Mouse (Mus musculus) lung, adult 2 months (tissue): Measurements from ENCODE around the gene Slc23a2. TPM values are rescaled to one million over a fixed set of nuclear protein-coding genes. Genes with fewer than 3 reads are reported as not detected.

Source experiments
- DNase-seq: peaks from one replicate; pipeline ENCODE4 v3.0.0; 2022
- H3K4me1 ChIP-seq: fragments of 200-500 bp; 2 replicates; pipeline ENCODE4 v1.6.1; 2011; ENCODE audit warnings: low read length; ENCODE audit not compliant: control insufficient read depth, insufficient read depth
- H3K4me3 ChIP-seq: fragments of 200-500 bp; replicated peaks from 2 replicates; pipeline ENCODE3; 2011; ENCODE audit warnings: low read depth, mild to moderate bottlenecking, control low read depth, low read length; ENCODE audit errors: extremely low read depth
- CTCF ChIP-seq: fragments of 200-500 bp; IDR thresholded peaks from 2 replicates; pipeline ENCODE4 v1.5.1; 2011; ENCODE audit warnings: mild to moderate bottlenecking, low read length, control low read depth; ENCODE audit not compliant: insufficient read depth
- POLR2A ChIP-seq: fragments of 200-500 bp; IDR thresholded peaks from 2 replicates; pipeline ENCODE4 v1.6.1; 2011; ENCODE audit warnings: low read depth, mild to moderate bottlenecking, control low read depth, low read length, borderline replicate concordance; ENCODE audit errors: extremely low read depth
- WGBS: fragments of 180-500 bp; shearing (Covaris S2); methylation state at CpG from one replicate; pipeline ENCODE4 v1.1.7; 2018; 5-methylcytosine and 5-hydroxymethylcytosine counted together
- polyA plus RNA-seq: library from polyadenylated mRNA; depleted of rRNA; stranded (reverse); fragments of >200 nt; gene quantifications from 2 replicates; pipeline ENCODE4 v1.2.3, GENCODE M21; 2012

Slc23a2 gene
- polyA plus RNA-seq, 1 experiment: 82.2 TPM

DNA sequence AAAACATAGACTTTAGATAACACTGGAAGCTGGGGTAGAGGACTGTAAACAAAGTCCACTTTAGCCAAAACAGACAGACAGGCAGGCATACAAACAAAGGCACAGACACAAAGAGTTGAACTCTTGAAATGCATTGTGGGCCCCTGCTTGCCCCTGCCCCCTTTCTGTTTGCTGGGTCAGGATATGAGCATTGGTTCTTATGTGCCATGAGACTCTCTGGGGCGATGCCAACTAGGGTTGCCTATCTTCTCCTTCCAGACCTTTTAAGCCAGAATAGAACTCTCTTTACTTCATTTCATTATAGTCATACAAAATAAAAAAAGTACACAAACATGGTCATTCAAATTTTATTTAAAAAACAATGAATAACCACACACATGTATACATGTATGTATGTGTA is 51.6 kb downstream of the Slc23a2 start:
- DNase-seq: no peak
- TF ChIP-seq POLR2A (no peak), CTCF (no peak)
- 90% methylated on average over 1 of the region's 1 CpGs for WGBS

GRCm38 (mm10) chr2:132092722-132093121 is 52.2 kb downstream of the Slc23a2 start:
- peaks cover 7% of the 10 kb centered on the region for H3K4me1 ChIP-seq
- TF ChIP-seq CTCF (no peak), POLR2A (no peak)
- WGBS: 77% methylated on average over 3 of the region's 3 CpGs
- no peak overlapping the region for H3K4me3 ChIP-seq
- no peak for DNase-seq

More for the DNA sequence above, 51.6 kb downstream of the Slc23a2 start:
- no peak overlapping the region for H3K4me3 ChIP-seq
- H3K4me1 ChIP-seq: peaks cover 7% of the 10 kb centered on the region

- WGBS: 57% methylated on average over 4 of the region's 4 CpGs
These were observed 53.2 kb downstream of the Slc23a2 start for GRCm38 (mm10) chr2:132091749-132092148.

GRCm38 (mm10) chr2:132084813-132085212 is 60.1 kb downstream of the Slc23a2 start:
- TF ChIP-seq CTCF: no peak
- H3K4me1 ChIP-seq: no peaks in the 10 kb centered on the region
- H3K4me3 ChIP-seq: no peak overlapping the region
- DNase-seq: no peak

More at GRCm38 (mm10) chr2:132091749-132092148, 53.2 kb downstream of the Slc23a2 start:
- DNase-seq: no peak
- Histone ChIP-seq H3K4me1 (peaks cover 7% of the 10 kb centered on the region), H3K4me3 (no peak overlapping the region)
- TF ChIP-seq POLR2A: no peak
- TF ChIP-seq CTCF: no peak

DNA sequence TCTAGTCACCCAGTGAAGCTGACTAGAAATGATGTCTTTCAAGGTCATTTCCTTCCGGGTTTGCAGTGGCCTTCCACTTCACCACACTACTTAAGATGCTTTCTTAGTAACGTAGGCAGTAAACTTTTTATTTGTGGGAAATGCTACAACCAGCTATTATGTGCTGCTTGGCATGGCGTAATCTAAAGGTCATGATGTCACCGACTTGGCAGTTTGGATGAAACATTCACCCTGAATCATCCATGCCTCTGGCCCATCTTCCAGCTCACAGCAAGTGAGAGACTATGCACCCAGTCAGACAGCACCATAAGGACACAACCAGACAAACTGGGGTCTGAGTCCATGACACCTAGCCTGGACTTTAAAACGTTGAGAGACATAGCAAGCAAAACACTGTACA is 60.5 kb downstream of the Slc23a2 start:
- H3K4me1 ChIP-seq: no peaks in the 10 kb centered on the region
- 57% methylated on average over 5 of the region's 5 CpGs for WGBS
- DNase-seq: no peak

DNA sequence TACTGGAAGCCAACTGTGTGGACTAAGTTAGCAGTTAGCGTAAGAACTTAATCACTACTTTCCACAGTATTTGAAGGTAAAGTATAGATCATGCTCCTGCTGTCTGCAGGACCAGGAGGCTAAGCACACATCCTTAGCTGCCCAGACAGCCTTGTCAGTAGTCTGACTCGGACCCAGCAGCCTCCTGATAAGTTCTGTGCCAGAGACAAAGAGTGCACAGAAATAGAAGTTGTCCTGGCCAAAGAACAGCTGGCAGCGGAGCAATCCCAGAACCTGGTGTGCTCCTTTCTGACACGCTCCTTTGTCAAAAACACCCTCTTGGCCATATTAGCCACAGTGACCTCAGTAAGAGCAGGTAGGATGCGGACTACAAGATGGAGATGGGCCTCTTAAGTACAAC is 65.8 kb downstream of the Slc23a2 start:
- no peak for TF ChIP-seq POLR2A
- TF ChIP-seq CTCF: no peak
- 84% methylated on average over 5 of the region's 5 CpGs for WGBS
- no peak for DNase-seq
- Histone ChIP-seq H3K4me1 (no peaks in the 10 kb centered on the region), H3K4me3 (no peak overlapping the region)

More for the DNA sequence above, 60.5 kb downstream of the Slc23a2 start:
- H3K4me3 ChIP-seq: no peak overlapping the region
- no peak for TF ChIP-seq POLR2A
- no peak for TF ChIP-seq CTCF

GRCm38 (mm10) chr2:132073052-132073451 is 71.9 kb downstream of the Slc23a2 start:
- 73% methylated on average over 3 of the region's 3 CpGs for WGBS
- Histone ChIP-seq H3K4me1 (no peaks in the 10 kb centered on the region), H3K4me3 (no peak overlapping the region)
- DNase-seq: no peak
- TF ChIP-seq CTCF (no peak), POLR2A (no peak)

- TF ChIP-seq CTCF: no peak
- no peak for TF ChIP-seq POLR2A
- WGBS: 85% methylated on average over 10 of the region's 10 CpGs
- Histone ChIP-seq H3K4me1 (no peaks in the 10 kb centered on the region), H3K4me3 (no peak overlapping the region)
- DNase-seq: no peak
These were observed 74.7 kb downstream of the Slc23a2 start for GRCm38 (mm10) chr2:132069985-132070735.

DNA sequence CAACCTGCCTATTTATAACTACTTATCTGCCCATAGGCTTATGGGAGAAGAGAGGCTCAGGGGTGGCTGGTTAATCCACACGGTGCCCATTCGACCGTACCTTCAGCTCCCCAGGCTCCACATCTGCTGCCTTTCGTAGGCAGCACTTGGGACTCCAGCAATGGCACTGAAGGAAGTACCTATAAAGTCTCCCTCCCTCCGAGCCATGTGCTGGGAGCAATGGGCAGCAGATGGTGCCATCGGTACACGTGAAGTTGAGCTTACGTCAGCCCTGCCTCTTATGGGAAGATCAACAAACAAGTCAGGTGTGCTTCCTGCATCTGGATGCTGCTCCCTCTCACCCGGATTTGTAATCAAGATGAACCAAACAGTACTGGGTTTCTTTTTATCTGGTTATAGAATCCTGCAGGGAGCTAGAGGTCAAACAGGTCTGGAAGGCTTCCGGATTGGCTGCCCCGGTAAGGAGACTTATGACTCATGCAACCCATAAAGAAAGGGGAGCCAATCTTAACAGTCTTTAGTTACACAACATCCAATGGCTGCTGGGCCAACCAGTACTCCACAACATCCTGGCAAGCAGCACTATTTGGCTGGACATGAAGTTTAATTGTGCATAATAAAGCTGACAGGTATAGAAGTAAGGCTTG is 80.6 kb downstream of the Slc23a2 start:
- Histone ChIP-seq H3K4me3 (no peak overlapping the region), H3K4me1 (no peaks in the 10 kb centered on the region)
- peak; percentile 52; the same call in 1 of the 2 replicates for TF ChIP-seq CTCF
- no peak for TF ChIP-seq POLR2A
- DNase-seq: no peak
- WGBS: 64% methylated on average over 11 of the region's 11 CpGs

DNA sequence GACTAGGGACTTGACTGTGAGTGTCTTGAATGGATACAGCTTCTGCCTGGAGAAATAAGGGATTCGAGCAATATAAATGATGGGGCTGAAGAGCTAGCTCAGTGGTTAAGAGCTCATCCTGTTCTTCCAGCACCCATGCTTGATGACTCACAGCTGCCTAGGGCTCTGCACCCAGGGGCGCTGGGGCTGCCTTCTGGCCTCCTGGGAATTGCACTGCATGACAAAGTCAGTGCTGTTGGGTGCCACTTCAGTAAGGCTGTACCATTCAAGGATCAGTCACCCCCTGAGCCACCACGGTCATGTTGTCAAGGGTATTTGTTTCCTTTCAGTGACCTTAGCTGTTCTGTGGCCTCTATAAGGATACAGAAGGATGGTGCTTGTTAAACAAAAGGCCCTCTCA is 81.1 kb downstream of the Slc23a2 start:
- H3K4me3 ChIP-seq: no peak overlapping the region
- H3K4me1 ChIP-seq: no peaks in the 10 kb centered on the region
- TF ChIP-seq CTCF (no peak), POLR2A (no peak)
- WGBS: 67% methylated on average over 3 of the region's 3 CpGs
- DNase-seq: no peak
